Mouse (Mus musculus) midbrain, embryonic 14.5 days (tissue): Measurements from ENCODE around the gene Canx. TPM values are rescaled to one million over a fixed set of nuclear protein-coding genes. Genes with fewer than 3 reads are reported as not detected.

Source experiments
- ATAC-seq: fragments of 200-750 bp; cut with Nextera tagmentation; 2 replicates; pipeline ENCODE4 v1.8.0; 2017; ENCODE audit warnings: moderate number of reproducible peaks, moderate library complexity; ENCODE audit not compliant: low FRiP score, low TSS enrichment
- DNase-seq: peaks from one replicate; pipeline ENCODE4 v3.0.0-alpha.2; 2015
- H3K27ac ChIP-seq: fragments of 300-500 bp; sonication (generic); replicated peaks from 2 replicates; pipeline ENCODE4 v1.5.1; 2014; ENCODE audit warnings: mild to moderate bottlenecking, low read depth, low read length, moderate library complexity
- H3K27me3 ChIP-seq: fragments of 300-500 bp; sonication (generic); 2 replicates; pipeline ENCODE4 v1.6.1; 2014; ENCODE audit warnings: low read length, control low read depth, mixed read lengths; ENCODE audit not compliant: control insufficient read depth, insufficient read depth
- H3K36me3 ChIP-seq: fragments of 300-500 bp; sonication (generic); 2 replicates; pipeline ENCODE4 v1.6.1; 2014; ENCODE audit warnings: low read length, control low read depth; ENCODE audit not compliant: control insufficient read depth, insufficient read depth
- H3K4me1 ChIP-seq: fragments of 300-500 bp; sonication (generic); 2 replicates; pipeline ENCODE4 v1.6.1; 2014; ENCODE audit warnings: mild to moderate bottlenecking, antibody characterized with exemption, low read length, control low read depth; ENCODE audit not compliant: control insufficient read depth, insufficient read depth
- H3K4me2 ChIP-seq: fragments of 300-500 bp; sonication (generic); 2 replicates; pipeline ENCODE4 v1.6.1; 2014; ENCODE audit warnings: mild to moderate bottlenecking, low read length, moderate library complexity
- H3K4me3 ChIP-seq: fragments of 300-500 bp; sonication (generic); replicated peaks from 2 replicates; pipeline ENCODE4 v1.5.1; 2014; ENCODE audit warnings: low read depth, low read length
- H3K9ac ChIP-seq: fragments of 300-500 bp; sonication (generic); replicated peaks from 2 replicates; pipeline ENCODE4 v1.6.1; 2014; ENCODE audit warnings: mild to moderate bottlenecking, low read length, moderate library complexity
- H3K9me3 ChIP-seq: fragments of 300-500 bp; sonication (generic); 2 replicates; pipeline ENCODE4 v1.6.1; 2016; ENCODE audit warnings: low read length, control low read depth, mixed read lengths; ENCODE audit not compliant: control insufficient read depth
- WGBS: fragments of 180-500 bp; shearing (Covaris S2); extraction: QIAGEN DNeasy Blood & Tissue Kit; methylation state at CpG from one replicate; pipeline ENCODE4 v1.1.7; 2014; 5-methylcytosine and 5-hydroxymethylcytosine counted together
- polyA plus RNA-seq: library from polyadenylated mRNA; unstranded; fragments of >200 nt; fragmentation: Nextera tagmentation; extraction: Ambion mirVana; gene quantifications from 2 replicates; pipeline ENCODE4 v1.2.1, GENCODE M21; 2014

Gene Canx
- polyA plus RNA-seq, 1 experiment from 2014 or later: 232 TPM

GRCm38 (mm10) chr11:50346256-50347032 is 21.0 kb upstream of the Canx start:
- WGBS: 92% methylated on average over 9 of the region's 9 CpGs
- H3K4me1 ChIP-seq: no peaks in the 10 kb centered on the region
- no peaks in the 10 kb centered on the region for H3K27me3 ChIP-seq
- H3K27ac ChIP-seq: no peak overlapping the region
- DNase-seq (no peak), ATAC-seq (no peak)
- no peak overlapping the region for H3K4me3 ChIP-seq
- no peaks in the 10 kb centered on the region for H3K36me3 ChIP-seq
- no peak overlapping the region for H3K9ac ChIP-seq
- no peak overlapping the region for H3K4me2 ChIP-seq
- H3K9me3 ChIP-seq: no peaks in the 10 kb centered on the region

DNA sequence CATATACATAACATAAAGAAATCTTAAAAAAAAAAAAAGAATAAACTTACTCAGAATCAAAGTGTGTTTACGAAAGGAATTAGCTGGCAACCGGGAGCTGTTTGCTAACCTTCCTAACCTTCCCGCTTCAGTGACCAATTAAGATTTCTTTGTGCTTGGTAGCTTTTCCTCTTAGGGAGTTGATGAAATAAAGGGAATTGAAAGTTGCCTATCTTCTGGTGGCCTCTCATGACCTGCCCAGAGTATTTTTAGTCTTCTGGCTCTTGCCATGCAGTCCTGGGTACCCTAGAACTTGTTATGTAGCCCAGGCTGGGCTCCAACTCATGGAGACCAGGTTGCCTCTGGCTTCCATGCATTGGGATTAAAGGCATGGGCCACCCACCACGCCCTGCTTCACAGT is 20.0 kb upstream of the Canx start:
- Histone ChIP-seq H3K9me3 (no peaks in the 10 kb centered on the region), H3K9ac (no peak overlapping the region), H3K4me1 (no peaks in the 10 kb centered on the region), H3K4me2 (no peak overlapping the region), H3K27ac (no peak overlapping the region), H3K27me3 (no peaks in the 10 kb centered on the region), H3K4me3 (no peak overlapping the region), H3K36me3 (no peaks in the 10 kb centered on the region)
- 75% methylated on average over 4 of the region's 4 CpGs for WGBS
- DNase-seq (no peak), ATAC-seq (no peak)

DNA sequence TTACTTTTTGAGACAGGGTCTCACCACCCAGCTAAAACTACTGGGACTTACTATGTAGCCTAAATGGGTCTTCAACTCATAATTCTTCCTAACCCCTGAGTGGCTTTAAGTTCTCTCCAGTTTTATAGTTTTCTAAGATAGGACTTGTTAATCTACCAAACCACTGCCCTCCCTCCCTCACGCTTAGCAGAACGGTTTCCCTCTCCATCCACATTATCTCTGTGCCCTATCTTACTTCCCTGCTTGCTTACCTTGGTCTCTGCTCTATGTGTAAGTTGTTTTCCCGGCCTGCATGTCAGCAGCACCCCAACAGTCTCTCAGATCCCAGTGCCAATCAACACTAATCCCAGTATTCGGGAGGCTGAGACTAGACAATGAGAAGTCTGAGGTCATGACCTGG is 11.4 kb upstream of the Canx start:
- ATAC-seq (no peak), DNase-seq (no peak)
- 58% methylated on average over 4 of the region's 4 CpGs for WGBS

GRCm38 (mm10) chr11:50336126-50336525 is 10.7 kb upstream of the Canx start:
- Histone ChIP-seq H3K9me3 (no peaks in the 10 kb centered on the region), H3K4me3 (no peak overlapping the region), H3K4me2 (no peak overlapping the region), H3K4me1 (no peaks in the 10 kb centered on the region), H3K36me3 (no peaks in the 10 kb centered on the region), H3K27ac (no peak overlapping the region), H3K9ac (no peak overlapping the region), H3K27me3 (no peaks in the 10 kb centered on the region)
- ATAC-seq (no peak), DNase-seq (no peak)
- WGBS: 83% methylated on average over 1 of the region's 1 CpGs

More for the DNA sequence above, 11.4 kb upstream of the Canx start:
- no peaks in the 10 kb centered on the region for H3K4me1 ChIP-seq
- no peak overlapping the region for H3K4me3 ChIP-seq
- no peaks in the 10 kb centered on the region for H3K27me3 ChIP-seq
- H3K27ac ChIP-seq: no peak overlapping the region
- H3K36me3 ChIP-seq: no peaks in the 10 kb centered on the region
- no peaks in the 10 kb centered on the region for H3K9me3 ChIP-seq
- H3K9ac ChIP-seq: no peak overlapping the region
- no peak overlapping the region for H3K4me2 ChIP-seq

- DNase-seq (no peak), ATAC-seq (no peak)
- no peak overlapping the region for H3K27ac ChIP-seq
- no peaks in the 10 kb centered on the region for H3K4me1 ChIP-seq
- 92% methylated on average over 3 of the region's 3 CpGs for WGBS
- H3K36me3 ChIP-seq: no peaks in the 10 kb centered on the region
- H3K9me3 ChIP-seq: no peaks in the 10 kb centered on the region
- no peaks in the 10 kb centered on the region for H3K27me3 ChIP-seq
- no peak overlapping the region for H3K9ac ChIP-seq
- H3K4me2 ChIP-seq: no peak overlapping the region
- no peak overlapping the region for H3K4me3 ChIP-seq
Observed at GRCm38 (mm10) chr11:50333181-50333580, 7.7 kb upstream of the Canx start.

- no peaks in the 10 kb centered on the region for H3K27me3 ChIP-seq
- 89% methylated on average over 1 of the region's 1 CpGs for WGBS
- H3K4me3 ChIP-seq: no peak overlapping the region
- no peak overlapping the region for H3K9ac ChIP-seq
- ATAC-seq: no peak
- no peaks in the 10 kb centered on the region for H3K36me3 ChIP-seq
- H3K4me1 ChIP-seq: peaks cover 10% of the 10 kb centered on the region
- no peak overlapping the region for H3K27ac ChIP-seq
- H3K4me2 ChIP-seq: no peak overlapping the region
- no peaks in the 10 kb centered on the region for H3K9me3 ChIP-seq
- DNase-seq: no peak
Observed at GRCm38 (mm10) chr11:50329378-50329777, 3.9 kb upstream of the Canx start.

DNA sequence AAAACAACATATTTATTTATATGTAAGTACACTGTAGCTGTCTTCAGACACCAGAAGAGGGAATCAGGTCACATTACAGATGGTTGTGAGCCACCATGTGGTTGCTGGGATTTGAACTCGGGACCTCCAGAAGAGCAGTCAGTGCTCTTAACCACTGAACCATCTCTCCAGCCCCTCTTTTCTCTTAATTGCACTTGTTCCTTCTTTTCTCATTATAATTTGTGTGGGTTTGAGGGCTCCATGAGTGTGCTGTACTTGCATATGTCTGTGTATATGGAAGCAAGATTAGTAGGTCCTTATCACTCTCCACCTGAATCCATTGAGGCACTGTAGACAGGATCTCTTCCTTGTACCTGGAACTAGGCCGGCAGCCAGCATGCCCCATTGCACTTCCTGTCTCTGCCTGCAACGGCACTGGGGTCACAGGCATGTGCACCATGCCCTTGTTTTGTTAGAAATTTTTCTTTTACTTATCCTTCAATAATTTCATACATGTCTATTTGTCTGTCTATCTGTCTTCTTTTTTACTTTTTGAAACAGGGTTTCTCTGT is 2.7 kb upstream of the Canx start:
- H3K4me3 ChIP-seq: no peak overlapping the region
- no peak overlapping the region for H3K9ac ChIP-seq
- H3K27ac ChIP-seq: no peak overlapping the region
- H3K4me2 ChIP-seq: no peak overlapping the region
- no peaks in the 10 kb centered on the region for H3K36me3 ChIP-seq
- 94% methylated on average over 3 of the region's 3 CpGs for whole genome bisulfite sequencing
- no peaks in the 10 kb centered on the region for H3K27me3 ChIP-seq
- no peaks in the 10 kb centered on the region for H3K9me3 ChIP-seq
- peaks cover 21% of the 10 kb centered on the region for H3K4me1 ChIP-seq
- DNase-seq (no peak), ATAC-seq (no peak)

- Histone ChIP-seq H3K9ac (peak overlapping the region; percentile 59), H3K27me3 (no peaks in the 10 kb centered on the region), H3K4me2 (peak overlapping the region; percentile 62), H3K36me3 (no peaks in the 10 kb centered on the region), H3K4me3 (peak overlapping the region; percentile 95), H3K9me3 (no peaks in the 10 kb centered on the region), H3K4me1 (peaks cover 26% of the 10 kb centered on the region), H3K27ac (peak overlapping the region; percentile 85)
- DNase-seq (no peak), ATAC-seq (no peak)
- 5% methylated on average over 7 of the region's 7 CpGs for WGBS
Observed at GRCm38 (mm10) chr11:50326302-50326966, 961 bp upstream of the Canx start.
